Mouse (Mus musculus) kidney, postnatal 36 days (tissue): ENCODE results near the gene Lama5.

Experiments used
- DNase-seq, 2 experiments: peaks; one replicate each; pipeline ENCODE4 v3.0.0; 2021 to 2022; ENCODE audit warnings: mixed read lengths in 2 of 2

Gene Lama5

DNA sequence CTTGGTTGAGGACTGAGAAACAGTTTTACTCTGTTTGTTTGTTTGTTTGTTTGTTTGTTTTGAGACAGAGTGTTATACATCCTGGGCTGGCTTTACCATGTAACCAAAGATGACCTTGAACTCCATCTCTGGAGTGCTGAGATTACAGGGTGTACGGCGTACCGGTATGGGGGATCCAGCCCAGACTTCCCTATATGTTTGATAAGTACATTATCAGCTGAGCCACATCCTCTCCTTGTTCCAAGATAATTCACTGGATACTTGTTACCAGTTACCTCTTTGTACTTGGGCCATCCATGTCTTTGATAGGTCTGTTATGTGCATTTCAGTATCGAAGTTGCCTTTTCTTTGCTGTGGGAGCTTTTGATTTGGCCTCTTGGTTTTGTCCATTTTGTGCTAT lies 92.4 kb downstream of the Lama5 start:
- DNase-seq: no peak

DNA sequence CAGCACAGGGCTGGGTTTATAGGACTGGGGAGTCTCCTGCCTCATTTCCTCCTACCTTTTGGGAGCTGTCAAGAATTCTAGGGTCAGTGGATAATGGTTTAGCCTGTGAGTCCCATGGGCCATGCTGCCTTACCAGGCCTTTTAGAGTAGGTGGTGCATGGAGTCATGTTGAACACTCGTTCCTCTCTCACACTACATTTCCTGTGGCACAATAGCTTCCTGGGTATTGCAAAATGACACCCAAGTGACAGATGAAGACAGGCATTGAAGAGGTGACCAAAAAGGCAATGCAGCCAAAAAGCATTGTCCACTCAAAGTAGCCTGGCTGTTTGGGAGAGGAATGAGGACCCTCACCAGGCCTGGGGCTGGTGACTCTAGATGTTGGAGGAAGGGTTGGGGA lies 98.0 kb downstream of the Lama5 start:
- DNase-seq: no peak
